Mouse (Mus musculus): ENCODE data around the gene Gpr135.

- TF ChIP-seq UBTF (IDR thresholded peaks at IDR 0.05; ENCODE audit: low read depth, low read length) (no peak), EP300 (IDR thresholded peaks at IDR 0.05; ENCODE audit: low read length) (no peak), CTCF (conservative IDR thresholded peaks at IDR 0.05 in 1 of 2, IDR thresholded peaks at IDR 0.05 in 1 of 2; ENCODE audit: low read depth in 2 of 2, low read length in 2 of 2) (no peak), CHD2 (IDR thresholded peaks at IDR 0.05; ENCODE audit: low read length) (no peak), MYC (IDR thresholded peaks at IDR 0.05; ENCODE audit: low read depth, low read length) (no peak), TCF12 (IDR thresholded peaks at IDR 0.05; ENCODE audit: low read depth, low read length) (no peak), ZC3H11A (IDR thresholded peaks at IDR 0.05; ENCODE audit: low read depth, low read length) (no peak), JUND (conservative IDR thresholded peaks at IDR 0.05; ENCODE audit: low read depth, low read length) (no peak), NRF1 (IDR thresholded peaks at IDR 0.05; ENCODE audit: low read depth, low read length) (no peak), POLR2A (IDR thresholded peaks at IDR 0.05; ENCODE audit: low read depth, low read length) (no peak)
These were observed 7.3 kb upstream of the Gpr135 start for GRCm38 (mm10) chr12:72078248-72078647.

Data from CH12.LX (cell line).